Mouse (Mus musculus): ENCODE data around the gene Map2. TPM values are rescaled to one million over a fixed set of nuclear protein-coding genes. Genes with fewer than 3 reads are reported as not detected.

Gene Map2
- polyA plus RNA-seq, 1 experiment from 2014 or later: 28.3 TPM

- 74% methylated on average over 13 of the region's 13 CpGs for WGBS
- H3K27me3 ChIP-seq: no peaks in the 10 kb centered on the region
- H3K4me1 ChIP-seq (replicated peaks): no peaks in the 10 kb centered on the region
- ATAC-seq (ENCODE audit: insufficient number of reproducible peaks, insufficient read depth, low FRiP score, low TSS enrichment, low read depth): no peak
- H3K4me3 ChIP-seq (replicated peaks): no peak overlapping the region
- H3K27ac ChIP-seq: no peak overlapping the region
- H3K36me3 ChIP-seq: peaks cover 4% of the 10 kb centered on the region; the same call in 1 of the 2 replicates
- no peak overlapping the region for H3K9ac ChIP-seq (replicated peaks)
- no peaks in the 10 kb centered on the region for H3K9me3 ChIP-seq
- H3K4me2 ChIP-seq: no peak overlapping the region
These were observed 232.3 kb downstream of the Map2 start for GRCm38 (mm10) chr1:66407270-66407967.

- Histone ChIP-seq H3K9me3 (no peaks in the 10 kb centered on the region), H3K4me1 (replicated peaks) (no peaks in the 10 kb centered on the region), H3K27me3 (no peaks in the 10 kb centered on the region), H3K9ac (replicated peaks) (no peak overlapping the region), H3K36me3 (no peaks in the 10 kb centered on the region), H3K4me2 (no peak overlapping the region), H3K4me3 (replicated peaks) (no peak overlapping the region), H3K27ac (no peak overlapping the region)
- ATAC-seq (ENCODE audit: insufficient number of reproducible peaks, insufficient read depth, low FRiP score, low TSS enrichment, low read depth): no peak
These were observed 243.3 kb downstream of the Map2 start for GRCm38 (mm10) chr1:66418360-66418759.

GRCm38 (mm10) chr1:66426073-66426472 lies 251.0 kb downstream of the Map2 start:
- no peaks in the 10 kb centered on the region for H3K27me3 ChIP-seq
- peaks cover 10% of the 10 kb centered on the region; the same call in 1 of the 2 replicates for H3K36me3 ChIP-seq
- no peak overlapping the region for H3K9ac ChIP-seq (replicated peaks)
- H3K4me2 ChIP-seq: no peak overlapping the region
- no peak for ATAC-seq (ENCODE audit: insufficient number of reproducible peaks, insufficient read depth, low FRiP score, low TSS enrichment, low read depth)
- 89% methylated on average over 5 of the region's 5 CpGs for WGBS
- no peak overlapping the region for H3K27ac ChIP-seq
- no peaks in the 10 kb centered on the region for H3K9me3 ChIP-seq
- no peak overlapping the region for H3K4me3 ChIP-seq (replicated peaks)
- no peaks in the 10 kb centered on the region; the same call in 1 of the 2 replicates for H3K4me1 ChIP-seq (replicated peaks)

- Histone ChIP-seq H3K27ac (no peak overlapping the region), H3K4me3 (replicated peaks) (no peak overlapping the region), H3K27me3 (no peaks in the 10 kb centered on the region), H3K4me1 (replicated peaks) (no peaks in the 10 kb centered on the region; the same call in 1 of the 2 replicates), H3K9ac (replicated peaks) (no peak overlapping the region), H3K36me3 (peaks cover 2% of the 10 kb centered on the region; the same call in 1 of the 2 replicates), H3K4me2 (no peak overlapping the region), H3K9me3 (no peaks in the 10 kb centered on the region)
- ATAC-seq (ENCODE audit: insufficient number of reproducible peaks, insufficient read depth, low FRiP score, low TSS enrichment, low read depth): no peak
These were observed 255.9 kb downstream of the Map2 start for GRCm38 (mm10) chr1:66430962-66431361.

- Histone ChIP-seq H3K9me3 (no peaks in the 10 kb centered on the region), H3K4me2 (no peak overlapping the region), H3K36me3 (no peaks in the 10 kb centered on the region), H3K27ac (no peak overlapping the region), H3K9ac (replicated peaks) (no peak overlapping the region), H3K27me3 (no peaks in the 10 kb centered on the region), H3K4me3 (replicated peaks) (no peak overlapping the region), H3K4me1 (replicated peaks) (no peaks in the 10 kb centered on the region; the same call in 1 of the 2 replicates)
- ATAC-seq (ENCODE audit: insufficient number of reproducible peaks, insufficient read depth, low FRiP score, low TSS enrichment, low read depth): no peak
- WGBS: 91% methylated on average over 6 of the region's 6 CpGs
These were observed 256.4 kb downstream of the Map2 start for GRCm38 (mm10) chr1:66431472-66431871.

GRCm38 (mm10) chr1:66438069-66438468 lies 263.0 kb downstream of the Map2 start:
- no peaks in the 10 kb centered on the region; the same call in 1 of the 2 replicates for H3K36me3 ChIP-seq
- no peak overlapping the region for H3K4me3 ChIP-seq (replicated peaks)
- H3K9ac ChIP-seq (replicated peaks): no peak overlapping the region
- H3K4me2 ChIP-seq: no peak overlapping the region
- H3K9me3 ChIP-seq: no peaks in the 10 kb centered on the region
- H3K27me3 ChIP-seq: no peaks in the 10 kb centered on the region
- WGBS: 87% methylated on average over 2 of the region's 2 CpGs
- H3K27ac ChIP-seq: no peak overlapping the region
- no peak for ATAC-seq (ENCODE audit: insufficient number of reproducible peaks, insufficient read depth, low FRiP score, low TSS enrichment, low read depth)
- no peaks in the 10 kb centered on the region for H3K4me1 ChIP-seq (replicated peaks)

GRCm38 (mm10) chr1:66442922-66443321 lies 267.8 kb downstream of the Map2 start:
- Histone ChIP-seq H3K4me3 (replicated peaks) (no peak overlapping the region), H3K9me3 (no peaks in the 10 kb centered on the region), H3K36me3 (no peaks in the 10 kb centered on the region; the same call in 1 of the 2 replicates), H3K27ac (no peak overlapping the region), H3K4me1 (replicated peaks) (no peaks in the 10 kb centered on the region), H3K9ac (replicated peaks) (no peak overlapping the region), H3K27me3 (no peaks in the 10 kb centered on the region), H3K4me2 (no peak overlapping the region)
- no peak for ATAC-seq (ENCODE audit: insufficient number of reproducible peaks, insufficient read depth, low FRiP score, low TSS enrichment, low read depth)
- WGBS: 82% methylated on average over 2 of the region's 2 CpGs

DNA sequence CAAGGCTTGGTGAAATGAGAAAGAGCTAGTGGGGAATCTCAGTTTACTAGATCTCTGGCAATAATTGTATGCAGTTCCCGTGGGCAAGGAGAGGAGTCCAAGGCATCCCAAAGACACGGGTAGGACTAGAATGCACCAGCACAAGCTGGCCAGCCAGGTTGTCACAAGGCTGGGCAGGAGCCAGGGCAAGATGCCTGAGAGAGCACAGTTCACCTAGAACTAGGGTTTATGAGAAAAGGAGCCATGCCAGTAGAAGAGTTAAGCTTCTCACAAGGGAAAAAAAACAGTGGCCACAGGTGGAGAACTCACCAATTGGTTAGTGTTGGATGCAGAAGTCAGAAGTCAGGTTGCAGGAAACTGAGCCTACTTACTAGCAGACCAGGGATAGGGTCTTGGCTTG lies 274.4 kb downstream of the Map2 start:
- Histone ChIP-seq H3K36me3 (no peaks in the 10 kb centered on the region), H3K9me3 (no peaks in the 10 kb centered on the region), H3K4me3 (replicated peaks) (no peak overlapping the region), H3K4me1 (replicated peaks) (peaks cover 3% of the 10 kb centered on the region; the same call in 1 of the 2 replicates), H3K9ac (replicated peaks) (no peak overlapping the region), H3K27me3 (no peaks in the 10 kb centered on the region), H3K27ac (no peak overlapping the region), H3K4me2 (no peak overlapping the region)
- no peak for ATAC-seq (ENCODE audit: insufficient number of reproducible peaks, insufficient read depth, low FRiP score, low TSS enrichment, low read depth)
- WGBS: 71% methylated on average over 2 of the region's 2 CpGs

DNA sequence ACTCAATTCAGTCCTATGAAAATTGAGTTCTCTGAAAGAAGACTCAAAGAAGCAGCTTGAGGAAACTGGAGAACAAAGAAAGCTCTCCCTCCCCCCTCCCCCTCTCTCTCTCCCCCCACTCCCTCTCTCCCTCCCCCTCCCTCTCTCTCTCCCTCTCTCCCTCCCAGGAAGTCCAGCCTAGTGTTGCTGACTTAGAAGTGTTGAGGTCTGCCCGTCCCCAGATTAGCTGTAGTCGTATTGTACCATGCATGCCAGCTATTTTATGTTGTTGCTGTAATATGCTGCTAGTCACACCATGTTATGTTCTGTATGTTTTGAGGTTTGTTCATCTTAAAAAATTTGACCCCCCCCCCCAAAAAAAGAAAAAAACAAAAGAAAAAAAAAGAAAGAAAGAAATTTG lies 281.5 kb downstream of the Map2 start:
- Histone ChIP-seq H3K4me1 (replicated peaks) (peaks cover under 1% of the 10 kb centered on the region; the same call in 1 of the 2 replicates), H3K4me3 (replicated peaks) (no peak overlapping the region), H3K27me3 (no peaks in the 10 kb centered on the region), H3K36me3 (no peaks in the 10 kb centered on the region), H3K27ac (no peak overlapping the region), H3K4me2 (no peak overlapping the region), H3K9ac (replicated peaks) (no peak overlapping the region), H3K9me3 (0 out of 2 replicates have a peak, but pooled peaks cover 2% of the 10 kb centered on the region)
- ATAC-seq (ENCODE audit: insufficient number of reproducible peaks, insufficient read depth, low FRiP score, low TSS enrichment, low read depth): no peak
- 25% methylated on average over 2 of the region's 2 CpGs for WGBS

DNA sequence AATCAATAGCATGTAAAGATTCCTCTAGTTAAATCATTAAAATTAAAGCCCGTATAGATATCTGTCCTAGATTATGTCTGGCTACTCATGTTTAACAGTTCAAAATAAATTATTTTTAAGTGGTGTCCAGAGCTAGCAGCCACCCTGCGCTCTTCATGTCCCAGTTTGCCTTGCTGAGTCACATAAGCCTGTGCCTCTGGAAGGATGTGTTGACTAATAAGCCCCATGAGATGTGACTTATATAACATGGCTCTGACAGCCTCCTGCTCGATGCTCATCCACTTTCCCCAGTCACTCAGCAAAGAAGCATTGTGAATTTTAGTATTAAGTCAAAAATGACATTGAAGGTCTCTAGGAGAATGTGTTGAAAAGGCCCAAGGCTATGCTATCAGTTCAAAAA lies 282.7 kb downstream of the Map2 start:
- H3K4me1 ChIP-seq (replicated peaks): no peaks in the 10 kb centered on the region
- H3K4me2 ChIP-seq: no peak overlapping the region
- H3K4me3 ChIP-seq (replicated peaks): no peak overlapping the region
- ATAC-seq (ENCODE audit: insufficient number of reproducible peaks, insufficient read depth, low FRiP score, low TSS enrichment, low read depth): no peak
- H3K27ac ChIP-seq: no peak overlapping the region
- WGBS: 77% methylated on average over 3 of the region's 3 CpGs
- no peaks in the 10 kb centered on the region for H3K27me3 ChIP-seq
- no peaks in the 10 kb centered on the region for H3K36me3 ChIP-seq
- H3K9me3 ChIP-seq: 0 out of 2 replicates have a peak, but pooled peaks cover 2% of the 10 kb centered on the region
- H3K9ac ChIP-seq (replicated peaks): no peak overlapping the region

- no peak overlapping the region for H3K4me3 ChIP-seq (replicated peaks)
- WGBS: 72% methylated on average over 3 of the region's 3 CpGs
- H3K4me2 ChIP-seq: no peak overlapping the region
- no peak overlapping the region for H3K27ac ChIP-seq
- no peaks in the 10 kb centered on the region for H3K36me3 ChIP-seq
- no peak overlapping the region for H3K9ac ChIP-seq (replicated peaks)
- H3K27me3 ChIP-seq: no peaks in the 10 kb centered on the region
- H3K4me1 ChIP-seq (replicated peaks): no peaks in the 10 kb centered on the region
- ATAC-seq (ENCODE audit: insufficient number of reproducible peaks, insufficient read depth, low FRiP score, low TSS enrichment, low read depth): no peak
- H3K9me3 ChIP-seq: 0 out of 2 replicates have a peak, but pooled peaks cover 2% of the 10 kb centered on the region
These were observed 284.3 kb downstream of the Map2 start for GRCm38 (mm10) chr1:66459394-66459793.

DNA sequence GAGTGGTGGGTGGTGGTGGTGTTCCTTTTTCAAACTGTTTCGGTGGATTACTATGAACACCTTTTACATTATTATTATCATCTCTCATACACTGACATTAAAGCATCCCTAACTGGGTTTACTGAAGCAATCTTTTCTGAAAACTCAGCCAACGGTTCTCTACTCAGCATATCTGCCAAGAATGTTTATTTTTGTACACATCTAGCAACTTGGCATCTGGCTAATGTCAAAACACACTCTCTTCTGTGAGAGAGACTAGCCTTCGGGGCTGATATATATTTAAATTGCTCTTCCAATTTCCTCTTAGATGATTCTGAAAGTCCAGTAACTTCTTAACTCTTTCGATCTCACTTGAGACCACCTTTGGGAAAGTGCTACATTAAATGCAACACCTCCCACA lies 285.8 kb downstream of the Map2 start:
- H3K36me3 ChIP-seq: no peaks in the 10 kb centered on the region
- WGBS: 84% methylated on average over 4 of the region's 4 CpGs
- no peak overlapping the region for H3K27ac ChIP-seq
- H3K4me2 ChIP-seq: no peak overlapping the region
- no peak overlapping the region for H3K4me3 ChIP-seq (replicated peaks)
- no peak overlapping the region for H3K9ac ChIP-seq (replicated peaks)
- H3K4me1 ChIP-seq (replicated peaks): no peaks in the 10 kb centered on the region
- no peak for ATAC-seq (ENCODE audit: insufficient number of reproducible peaks, insufficient read depth, low FRiP score, low TSS enrichment, low read depth)
- no peaks in the 10 kb centered on the region for H3K27me3 ChIP-seq
- H3K9me3 ChIP-seq: no peaks in the 10 kb centered on the region
